Mouse (Mus musculus) G1E (cell line): ENCODE results near the gene Lef1. TPM values are rescaled to one million over a fixed set of nuclear protein-coding genes. Genes with fewer than 3 reads are reported as not detected.

Source experiments
- ATAC-seq: 2 replicates; pipeline ENCODE4 v1.8.0; 2016; ENCODE audit warnings: mild to moderate bottlenecking; ENCODE audit not compliant: insufficient number of reproducible peaks, poor library complexity, low FRiP score, severe bottlenecking; ENCODE audit errors: extremely low read depth
- DNase-seq: peaks from one replicate; pipeline ENCODE4 v3.0.0; 2012; ENCODE audit warnings: low spot score
- H3K27me3 ChIP-seq: 2 replicates; pipeline ENCODE4 v1.6.1; 2012; ENCODE audit warnings: mild to moderate bottlenecking, low read length, inconsistent platforms; ENCODE audit not compliant: insufficient read depth
- H3K36me3 ChIP-seq: replicated peaks from 2 replicates; pipeline ENCODE3; 2012; ENCODE audit warnings: mild to moderate bottlenecking, inconsistent platforms
- H3K4me1 ChIP-seq: 2 replicates; pipeline ENCODE4 v1.6.1; 2012; ENCODE audit warnings: low read depth, low read length, inconsistent platforms, mixed read lengths; ENCODE audit not compliant: insufficient read depth
- H3K4me3 ChIP-seq: 2 replicates; pipeline ENCODE4 v1.5.1; 2012; ENCODE audit warnings: low read depth, mild to moderate bottlenecking, inconsistent platforms, low read length, moderate library complexity, mixed read lengths
- H3K9me3 ChIP-seq: replicated peaks from 2 replicates; pipeline ENCODE4 v1.6.1; 2012; ENCODE audit warnings: inconsistent platforms
- CTCF ChIP-seq: IDR thresholded peaks from 2 replicates; pipeline ENCODE4 v1.5.1; 2012; ENCODE audit warnings: low read depth, low read length, inconsistent platforms, mixed read lengths
- GATA1 ChIP-seq: IDR thresholded peaks from 2 replicates; pipeline ENCODE4 v1.6.1; 2012; ENCODE audit warnings: borderline replicate concordance, low read length, inconsistent platforms, mixed read lengths
- GATA2 ChIP-seq: IDR thresholded peaks from 2 replicates; pipeline ENCODE4 v1.6.1; 2012; ENCODE audit warnings: low read depth, low read length, inconsistent platforms, borderline replicate concordance
- POLR2AphosphoS5 ChIP-seq: IDR thresholded peaks from 2 replicates; pipeline ENCODE4 v1.6.1; 2012; ENCODE audit warnings: low read depth, low read length, inconsistent platforms; ENCODE audit not compliant: insufficient replicate concordance
- TAL1 ChIP-seq: conservative IDR thresholded peaks from 2 replicates; pipeline ENCODE4 v1.6.1; 2012; ENCODE audit warnings: low read depth, low read length, inconsistent platforms, mixed read lengths
- polyA plus RNA-seq: library from polyadenylated mRNA; stranded (reverse); fragments of >175 nt; gene quantifications from 2 replicates; pipeline ENCODE4 v1.2.3, GENCODE M21; 2012
- total RNA-seq, 2 experiments: library from RNA; stranded (forward) in 1 of 2; stranded (reverse) in 1 of 2; fragments of 200-1000 nt in 1 of 2; fragments of >200 nt in 1 of 2; fragmentation: Nextera tagmentation in 1 of 2; gene quantifications; 2 replicates each; pipeline ENCODE4 v1.2.3; 2014 to 2017

Gene Lef1
- total and polyA plus RNA-seq, 3 experiments: 0.11 TPM; not detected in 2

DNA sequence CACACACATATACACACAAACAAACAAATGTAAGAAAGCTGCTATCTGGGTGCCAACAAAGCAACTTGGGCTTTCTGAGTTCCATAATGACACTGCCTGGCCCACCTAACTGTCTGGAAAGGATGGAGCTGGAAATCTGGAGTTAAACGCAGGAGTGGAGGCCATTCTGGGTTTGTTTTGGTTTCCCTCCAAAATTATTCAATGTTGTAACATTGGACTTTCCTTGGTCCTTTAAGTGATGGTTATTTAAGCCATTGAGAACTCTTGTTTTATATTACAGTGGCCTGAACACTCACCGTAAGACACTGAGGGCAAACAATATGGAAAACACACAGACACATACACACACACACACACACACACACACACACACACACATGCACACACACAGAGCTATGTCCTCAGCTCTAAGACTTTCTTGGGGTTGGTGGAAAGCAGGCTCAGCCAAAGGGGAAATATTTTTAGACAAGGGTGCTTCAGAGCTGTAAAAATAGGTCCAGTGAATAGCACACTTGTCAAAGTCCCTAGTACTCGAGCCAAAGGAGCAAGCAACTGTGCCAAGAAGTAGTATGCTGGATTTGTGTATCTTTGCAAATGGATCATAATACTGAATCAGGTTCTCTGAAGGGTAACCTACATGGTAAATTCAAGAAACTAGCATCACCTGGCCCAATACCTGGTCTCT, 156.2 kb downstream of the Lef1 start:
- DNase-seq (no peak), ATAC-seq (no peak)
- no peak for TF ChIP-seq CTCF
- TF ChIP-seq GATA1: no peak
- TF ChIP-seq POLR2AphosphoS5: no peak
- TF ChIP-seq GATA2: no peak
- TF ChIP-seq TAL1: no peak
- Histone ChIP-seq H3K4me3 (no peak overlapping the region), H3K9me3 (no peaks in the 10 kb centered on the region), H3K36me3 (peaks cover 71% of the 10 kb centered on the region), H3K27me3 (no peaks in the 10 kb centered on the region), H3K4me1 (peaks cover 30% of the 10 kb centered on the region)

DNA sequence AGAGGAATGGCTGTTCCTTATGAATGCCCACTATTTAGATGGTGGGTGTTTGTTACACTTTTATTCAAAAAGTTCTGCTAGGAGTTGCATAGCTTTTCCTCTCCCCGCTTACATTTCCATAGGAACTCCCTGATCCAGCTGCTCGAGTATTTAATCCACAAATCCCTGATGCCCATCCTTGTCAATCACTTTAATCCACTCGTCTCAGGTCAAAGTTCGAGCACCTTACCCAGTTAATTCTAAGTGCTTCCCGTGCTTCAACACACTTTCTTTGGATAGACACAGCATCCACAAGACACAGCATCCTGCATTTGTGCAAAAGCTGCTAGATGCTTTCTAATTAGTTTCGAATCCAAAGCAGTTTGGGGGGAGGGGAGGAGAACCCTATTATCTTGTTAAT, 160.1 kb downstream of the Lef1 start:
- TF ChIP-seq CTCF: no peak
- TF ChIP-seq GATA2: no peak
- no peak for TF ChIP-seq GATA1
- TF ChIP-seq TAL1: no peak
- no peak for TF ChIP-seq POLR2AphosphoS5
- ATAC-seq: no peak
- H3K36me3 ChIP-seq: peaks cover 36% of the 10 kb centered on the region

DNA sequence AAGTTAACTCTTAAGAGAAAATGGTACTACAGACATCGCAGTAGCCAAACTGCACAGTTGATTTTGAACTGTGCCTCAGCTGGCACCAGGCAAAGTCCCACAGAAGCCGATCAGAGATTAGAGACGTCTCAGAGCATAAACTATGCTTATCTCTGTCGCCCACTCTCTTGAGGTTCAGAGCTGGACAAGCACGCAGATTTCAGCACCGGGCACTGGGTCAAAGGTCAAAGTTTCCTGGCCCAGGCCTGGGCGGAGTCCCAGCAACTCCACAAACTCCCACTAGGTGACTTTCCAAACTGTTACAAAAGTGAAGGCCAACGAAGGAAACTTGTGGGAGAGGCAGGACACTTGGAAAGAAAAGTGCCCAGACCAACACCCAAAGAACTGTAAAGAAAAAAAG, 160.9 kb downstream of the Lef1 start:
- ATAC-seq (peak; percentile 76), DNase-seq (peak; percentile 53)
- H3K4me3 ChIP-seq: peak overlapping the region; percentile 91
- no peaks in the 10 kb centered on the region for H3K27me3 ChIP-seq
- H3K9me3 ChIP-seq: no peaks in the 10 kb centered on the region
- H3K4me1 ChIP-seq: peaks cover 40% of the 10 kb centered on the region
- H3K36me3 ChIP-seq: peaks cover 30% of the 10 kb centered on the region
- no peak for TF ChIP-seq GATA1
- peak; percentile 61 for TF ChIP-seq TAL1

More for the DNA sequence above, 160.1 kb downstream of the Lef1 start:
- DNase-seq: no peak
- Histone ChIP-seq H3K4me3 (peak overlapping the region; percentile 9; the same call in 1 of the 2 replicates), H3K4me1 (peaks cover 40% of the 10 kb centered on the region), H3K9me3 (no peaks in the 10 kb centered on the region), H3K27me3 (no peaks in the 10 kb centered on the region)

DNA sequence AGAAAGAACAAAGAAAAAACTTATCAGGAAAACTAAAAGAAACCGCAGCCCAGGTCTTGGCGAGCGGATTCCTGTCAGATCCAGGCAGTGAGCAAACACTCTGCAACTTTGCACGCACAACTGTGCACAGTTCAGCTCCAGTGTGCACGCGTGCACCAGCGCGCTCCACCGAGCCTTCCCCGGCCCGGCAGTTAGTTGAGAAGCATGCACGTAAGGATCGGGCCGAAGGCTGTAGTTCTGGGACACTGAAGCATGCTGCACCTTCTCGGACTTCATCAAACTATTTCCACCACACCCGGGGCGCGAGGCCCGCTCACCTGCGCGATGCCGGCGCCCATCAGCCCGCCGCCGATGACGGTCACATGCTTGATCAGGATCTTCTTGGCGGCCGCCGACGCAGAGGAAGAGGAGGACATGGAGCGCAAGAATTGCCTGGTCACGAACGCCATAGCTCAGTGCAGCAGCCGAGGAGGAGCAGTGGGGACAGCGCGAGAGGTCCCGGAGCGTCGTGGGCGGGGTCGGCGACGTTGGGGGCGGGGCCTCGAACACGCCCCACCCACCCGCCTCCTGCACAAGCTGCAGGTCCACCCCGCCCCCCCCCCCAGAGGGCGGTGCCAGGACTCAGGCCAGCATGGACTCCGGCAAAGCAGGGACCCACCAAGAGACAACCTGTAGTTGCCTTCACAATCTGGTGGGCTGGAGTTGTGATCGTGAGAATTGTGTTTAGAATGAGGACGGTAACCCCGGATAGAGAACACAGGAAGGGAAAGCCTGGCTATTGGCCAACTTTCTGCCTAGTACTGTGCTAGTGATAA, 161.5 kb downstream of the Lef1 start, which contains the start of gene Hadh:
TSS of gene Hadh (minus strand) at position 543 of the 815 bp plus-strand sequence.
- DNase-seq (peak; percentile 86), ATAC-seq (peak; percentile 63)
- H3K9me3 ChIP-seq: no peaks in the 10 kb centered on the region
- H3K36me3 ChIP-seq: peaks cover 25% of the 10 kb centered on the region
- H3K4me3 ChIP-seq: peak within 1 kb of the TSS; percentile 91
- TF ChIP-seq CTCF: no peak
- no peak for TF ChIP-seq GATA2
- TF ChIP-seq GATA1: no peak
- TF ChIP-seq POLR2AphosphoS5: no peak
- TF ChIP-seq TAL1: no peak
- no peaks in the 10 kb centered on the region for H3K27me3 ChIP-seq
- peaks cover 40% of the 10 kb centered on the region for H3K4me1 ChIP-seq

DNA sequence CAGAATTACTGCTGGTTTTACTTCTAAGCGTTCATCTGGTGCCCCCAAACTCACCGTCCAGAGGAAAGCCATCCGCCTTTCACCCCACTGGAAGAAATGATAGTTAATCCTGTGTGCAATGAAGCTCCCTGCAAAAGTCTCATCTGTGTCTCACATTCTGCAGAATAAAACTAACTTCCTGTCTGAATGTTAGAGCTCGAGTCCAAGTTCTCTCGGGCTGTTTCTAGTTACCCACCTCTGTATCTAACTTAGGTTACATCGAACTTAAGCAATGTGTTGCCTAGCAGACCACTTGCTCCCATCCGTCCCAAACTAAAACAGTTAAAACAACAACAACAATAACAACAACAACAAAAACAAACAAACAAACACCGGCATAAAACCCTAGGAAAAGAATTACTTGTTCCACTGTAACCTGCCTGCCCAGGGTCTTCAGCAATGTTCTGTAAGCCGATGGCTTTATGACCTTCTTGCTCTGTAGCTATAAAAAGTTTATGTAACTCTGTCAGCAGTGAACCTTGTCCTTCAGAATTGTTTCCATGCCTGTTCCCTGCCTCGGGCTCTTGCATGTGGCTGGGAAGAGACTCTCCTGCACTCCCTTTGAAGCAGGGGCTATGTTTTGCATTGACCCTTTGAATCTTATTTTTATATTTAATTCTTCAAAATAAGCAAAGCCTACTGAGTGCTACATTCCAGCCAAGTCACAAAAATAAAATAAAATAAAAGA, 162.3 kb downstream of the Lef1 start:
- Histone ChIP-seq H3K9me3 (no peaks in the 10 kb centered on the region), H3K4me1 (peaks cover 40% of the 10 kb centered on the region), H3K4me3 (peak overlapping the region; percentile 91), H3K27me3 (no peaks in the 10 kb centered on the region), H3K36me3 (peaks cover 17% of the 10 kb centered on the region)
- ATAC-seq (0 out of 2 replicates have a peak, but pooled peaks have one; percentile 0), DNase-seq (peak; percentile 10)
- TF ChIP-seq TAL1 (no peak), GATA2 (no peak), CTCF (no peak), GATA1 (no peak), POLR2AphosphoS5 (no peak)

Other genes with a start within 250 kb of the Lef1 start
- gene Hadh, start 161.6 kb downstream of the Lef1 start, total RNA-seq (2014; fragmentation: Nextera tagmentation): 69.3 and 79.8 TPM in 2 replicates
- gene Hadh, start 161.6 kb downstream of the Lef1 start, total RNA-seq (2017): 66.7 and 72.8 TPM in 2 replicates
- gene Hadh, start 161.6 kb downstream of the Lef1 start, polyA plus RNA-seq: 26.1 and 43.6 TPM in 2 replicates
- gene Cyp2u1, start 192.8 kb downstream of the Lef1 start, total RNA-seq (2014; fragmentation: Nextera tagmentation): not detected in 2 replicates
- 0.05 TPM in 1 of 2 replicates, not detected in the other for gene Cyp2u1, start 192.8 kb downstream of the Lef1 start, total RNA-seq (2017)
- gene Cyp2u1, start 192.8 kb downstream of the Lef1 start, polyA plus RNA-seq: not detected in 2 replicates